Mouse (Mus musculus): ENCODE results near the gene Olfr1309. TPM values are rescaled to one million over a fixed set of nuclear protein-coding genes. Genes with fewer than 3 reads are reported as not detected.

Gene Olfr1309
- total and polyA plus RNA-seq, 3 experiments = not detected

GRCm38 (mm10) chr2:111964844-111965243 is 25.2 kb downstream of the Olfr1309 start, which contains the start of gene Olfr1308:
TSS of gene Olfr1308 (minus strand) at chr2:111964944.
- H3K27ac ChIP-seq (ENCODE audit: control insufficient read depth, low read depth, low read length) = no peak within 1 kb of the TSS
- TF ChIP-seq EP300 (IDR thresholded peaks at IDR 0.05; ENCODE audit: low read depth in 1 of 2, low read length in 2 of 2) (no peak), ZKSCAN1 (IDR thresholded peaks at IDR 0.05; ENCODE audit: low read depth, low read length) (no peak), CHD2 (IDR thresholded peaks at IDR 0.05; ENCODE audit: low read length) (no peak), MAZ (IDR thresholded peaks at IDR 0.05; ENCODE audit: low read depth, low read length) (no peak), NELFE (IDR thresholded peaks at IDR 0.05; ENCODE audit: low read depth, low read length) (no peak), BHLHE40 (IDR thresholded peaks at IDR 0.05; ENCODE audit: borderline replicate concordance, low read depth, low read length) (no peak), KAT2A (conservative IDR thresholded peaks at IDR 0.05; ENCODE audit: low read depth, low read length) (no peak), POLR2AphosphoS5 (IDR thresholded peaks at IDR 0.05; ENCODE audit: borderline replicate concordance, low read depth, low read length) (no peak), MEF2A (IDR thresholded peaks at IDR 0.05; ENCODE audit: extremely low read depth, insufficient replicate concordance, low read depth, low read length, poor library complexity, severe bottlenecking) (no peak), ZNF384 (IDR thresholded peaks at IDR 0.05; ENCODE audit: low read depth, low read length) (no peak), ZC3H11A (IDR thresholded peaks at IDR 0.05; ENCODE audit: low read depth, low read length) (no peak), USF2 (IDR thresholded peaks at IDR 0.05; ENCODE audit: borderline replicate concordance in 1 of 2, insufficient read depth in 1 of 2, low read depth in 1 of 2, low read length in 2 of 2) (no peak), SIN3A (IDR thresholded peaks at IDR 0.05; ENCODE audit: low read length) (no peak), ELF1 (IDR thresholded peaks at IDR 0.05; ENCODE audit: low read depth, low read length) (no peak), TCF12 (IDR thresholded peaks at IDR 0.05; ENCODE audit: low read depth, low read length) (no peak), RAD21 (IDR thresholded peaks at IDR 0.05; ENCODE audit: low read depth, low read length) (no peak), TBP (IDR thresholded peaks at IDR 0.05; ENCODE audit: low read depth, low read length) (no peak), CTCF (IDR thresholded peaks at IDR 0.05 in 2 of 3, conservative IDR thresholded peaks at IDR 0.05 in 1 of 3; ENCODE audit: control insufficient read depth in 1 of 3, insufficient read depth in 1 of 3, low read depth in 2 of 3, low read length in 3 of 3, poor library complexity in 1 of 3, severe bottlenecking in 1 of 3) (no peak), NRF1 (IDR thresholded peaks at IDR 0.05; ENCODE audit: insufficient read depth, low read depth, low read length, poor library complexity, severe bottlenecking) (no peak), POLR2A (IDR thresholded peaks at IDR 0.05; ENCODE audit: control insufficient read depth in 1 of 2, insufficient read depth in 1 of 2, low read depth in 1 of 2, low read length in 2 of 2, poor library complexity in 1 of 2) (no peak)
- no peaks in the 10 kb centered on the region for H3K79me2 ChIP-seq (ENCODE audit: control insufficient read depth, insufficient read depth, low read length, poor library complexity)
- H3K27me3 ChIP-seq (ENCODE audit: control insufficient read depth in 1 of 2, insufficient read depth in 2 of 2, low read length in 2 of 2) = no peaks in the 10 kb centered on the region
- no peaks in the 10 kb centered on the region for H3K36me3 ChIP-seq (ENCODE audit: control insufficient read depth in 1 of 2, insufficient read depth in 2 of 2, low read length in 2 of 2)
- DNase-seq (ENCODE audit: low read depth, low spot score) = no peak
- no peaks in the 10 kb centered on the region for H3K4me1 ChIP-seq (ENCODE audit: control insufficient read depth in 1 of 2, insufficient read depth in 2 of 2, low read length in 2 of 2)
- H3K9ac ChIP-seq (ENCODE audit: control insufficient read depth, low read depth, low read length, poor library complexity, severe bottlenecking) = no peak within 1 kb of the TSS
- no peaks in the 10 kb centered on the region for H3K9me3 ChIP-seq (replicated peaks; ENCODE audit: insufficient read depth, low read length)
- no peak within 1 kb of the TSS for H3K4me3 ChIP-seq (ENCODE audit: control insufficient read depth in 1 of 2, insufficient read depth in 1 of 2, low read depth in 2 of 2, low read length in 2 of 2)

GRCm38 (mm10) chr2:111949340-111949739 is 40.7 kb downstream of the Olfr1309 start, which contains the start of gene Olfr1307:
TSS of gene Olfr1307 (minus strand) at chr2:111949440.
- no peak for DNase-seq (ENCODE audit: low read depth, low spot score)

More at GRCm38 (mm10) chr2:111949340-111949739, 40.7 kb downstream of the Olfr1309 start, which contains the start of gene Olfr1307:
- TF ChIP-seq NELFE (IDR thresholded peaks at IDR 0.05; ENCODE audit: low read depth, low read length) (no peak), ELF1 (IDR thresholded peaks at IDR 0.05; ENCODE audit: low read depth, low read length) (no peak), EP300 (IDR thresholded peaks at IDR 0.05; ENCODE audit: low read depth in 1 of 2, low read length in 2 of 2) (no peak), ZC3H11A (IDR thresholded peaks at IDR 0.05; ENCODE audit: low read depth, low read length) (no peak), HCFC1 (IDR thresholded peaks at IDR 0.05; ENCODE audit: low read depth, low read length) (no peak), E2F4 (IDR thresholded peaks at IDR 0.05; ENCODE audit: borderline replicate concordance, low read depth, low read length) (no peak), MYC (IDR thresholded peaks at IDR 0.05; ENCODE audit: low read depth, low read length) (no peak), GABPA (IDR thresholded peaks at IDR 0.05; ENCODE audit: low read depth, low read length) (no peak), MAZ (IDR thresholded peaks at IDR 0.05; ENCODE audit: low read depth, low read length) (no peak)
- Histone ChIP-seq H3K79me2 (ENCODE audit: control insufficient read depth, insufficient read depth, low read length, poor library complexity) (no peaks in the 10 kb centered on the region), H3K9ac (ENCODE audit: control insufficient read depth, low read depth, low read length, poor library complexity, severe bottlenecking) (no peak within 1 kb of the TSS), H3K27me3 (ENCODE audit: control insufficient read depth in 1 of 2, insufficient read depth in 2 of 2, low read length in 2 of 2) (no peaks in the 10 kb centered on the region), H3K4me3 (ENCODE audit: control insufficient read depth in 1 of 2, insufficient read depth in 1 of 2, low read depth in 2 of 2, low read length in 2 of 2) (no peak within 1 kb of the TSS), H3K9me3 (replicated peaks; ENCODE audit: insufficient read depth, low read length) (no peaks in the 10 kb centered on the region), H3K36me3 (ENCODE audit: control insufficient read depth in 1 of 2, insufficient read depth in 2 of 2, low read length in 2 of 2) (no peaks in the 10 kb centered on the region), H3K4me1 (ENCODE audit: control insufficient read depth in 1 of 2, insufficient read depth in 2 of 2, low read length in 2 of 2) (no peaks in the 10 kb centered on the region), H3K27ac (ENCODE audit: control insufficient read depth, low read depth, low read length) (no peak within 1 kb of the TSS)

Data from MEL (cell line).